Mouse (Mus musculus): ENCODE data around the gene Adcy2. TPM values are rescaled to one million over a fixed set of nuclear protein-coding genes. Genes with fewer than 3 reads are reported as not detected.

Adcy2 gene
- total and polyA plus RNA-seq, 3 experiments: not detected

GRCm38 (mm10) chr13:68848265-68848664, 151.1 kb downstream of the Adcy2 start:
- H3K36me3 ChIP-seq (ENCODE audit: control insufficient read depth in 1 of 2, insufficient read depth in 2 of 2, low read length in 2 of 2): no peaks in the 10 kb centered on the region
- no peaks in the 10 kb centered on the region for H3K9me3 ChIP-seq (replicated peaks; ENCODE audit: insufficient read depth, low read length)
- H3K79me2 ChIP-seq (ENCODE audit: control insufficient read depth, insufficient read depth, low read length, poor library complexity): no peaks in the 10 kb centered on the region
- TF ChIP-seq NELFE (IDR thresholded peaks at IDR 0.05; ENCODE audit: low read depth, low read length) (no peak), ZC3H11A (IDR thresholded peaks at IDR 0.05; ENCODE audit: low read depth, low read length) (no peak), GATA1 (IDR thresholded peaks at IDR 0.05; ENCODE audit: low read depth, low read length) (no peak), ELF1 (IDR thresholded peaks at IDR 0.05; ENCODE audit: low read depth, low read length) (no peak), NRF1 (IDR thresholded peaks at IDR 0.05; ENCODE audit: insufficient read depth, low read depth, low read length, poor library complexity, severe bottlenecking) (no peak), MYC (IDR thresholded peaks at IDR 0.05; ENCODE audit: low read depth, low read length) (no peak), ZMIZ1 (IDR thresholded peaks at IDR 0.05; ENCODE audit: low read depth, low read length) (no peak), EP300 (IDR thresholded peaks at IDR 0.05; ENCODE audit: low read depth in 1 of 2, low read length in 2 of 2) (no peak)
- H3K27ac ChIP-seq (ENCODE audit: control insufficient read depth, low read depth, low read length): no peak overlapping the region
- H3K4me1 ChIP-seq (ENCODE audit: control insufficient read depth in 1 of 2, insufficient read depth in 2 of 2, low read length in 2 of 2): no peaks in the 10 kb centered on the region
- no peak overlapping the region for H3K9ac ChIP-seq (ENCODE audit: control insufficient read depth, low read depth, low read length, poor library complexity, severe bottlenecking)
- no peak overlapping the region for H3K4me3 ChIP-seq (ENCODE audit: control insufficient read depth in 1 of 2, insufficient read depth in 1 of 2, low read depth in 2 of 2, low read length in 2 of 2)
- no peak for DNase-seq (ENCODE audit: low read depth, low spot score)
- no peaks in the 10 kb centered on the region for H3K27me3 ChIP-seq (ENCODE audit: control insufficient read depth in 1 of 2, insufficient read depth in 2 of 2, low read length in 2 of 2)

- Histone ChIP-seq H3K9ac (ENCODE audit: control insufficient read depth, low read depth, low read length, poor library complexity, severe bottlenecking) (no peak overlapping the region), H3K4me1 (ENCODE audit: control insufficient read depth in 1 of 2, insufficient read depth in 2 of 2, low read length in 2 of 2) (no peaks in the 10 kb centered on the region), H3K9me3 (replicated peaks; ENCODE audit: insufficient read depth, low read length) (no peaks in the 10 kb centered on the region), H3K27ac (ENCODE audit: control insufficient read depth, low read depth, low read length) (no peak overlapping the region), H3K4me3 (ENCODE audit: control insufficient read depth in 1 of 2, insufficient read depth in 1 of 2, low read depth in 2 of 2, low read length in 2 of 2) (no peak overlapping the region), H3K27me3 (ENCODE audit: control insufficient read depth in 1 of 2, insufficient read depth in 2 of 2, low read length in 2 of 2) (no peaks in the 10 kb centered on the region), H3K79me2 (ENCODE audit: control insufficient read depth, insufficient read depth, low read length, poor library complexity) (no peaks in the 10 kb centered on the region), H3K36me3 (ENCODE audit: control insufficient read depth in 1 of 2, insufficient read depth in 2 of 2, low read length in 2 of 2) (no peaks in the 10 kb centered on the region)
- TF ChIP-seq MXI1 (IDR thresholded peaks at IDR 0.05; ENCODE audit: low read depth, low read length): no peak
- TF ChIP-seq ZC3H11A (IDR thresholded peaks at IDR 0.05; ENCODE audit: low read depth, low read length): no peak
- no peak for TF ChIP-seq CHD1 (IDR thresholded peaks at IDR 0.05; ENCODE audit: low read depth, low read length)
- TF ChIP-seq NELFE (IDR thresholded peaks at IDR 0.05; ENCODE audit: low read depth, low read length): no peak
- DNase-seq (ENCODE audit: low read depth, low spot score): no peak
These were observed 159.8 kb downstream of the Adcy2 start for GRCm38 (mm10) chr13:68839517-68839916.

GRCm38 (mm10) chr13:68836183-68836582, 163.2 kb downstream of the Adcy2 start:
- Histone ChIP-seq H3K9me3 (replicated peaks; ENCODE audit: insufficient read depth, low read length) (no peaks in the 10 kb centered on the region), H3K4me1 (ENCODE audit: control insufficient read depth in 1 of 2, insufficient read depth in 2 of 2, low read length in 2 of 2) (no peaks in the 10 kb centered on the region), H3K9ac (ENCODE audit: control insufficient read depth, low read depth, low read length, poor library complexity, severe bottlenecking) (no peak overlapping the region), H3K27me3 (ENCODE audit: control insufficient read depth in 1 of 2, insufficient read depth in 2 of 2, low read length in 2 of 2) (no peaks in the 10 kb centered on the region), H3K36me3 (ENCODE audit: control insufficient read depth in 1 of 2, insufficient read depth in 2 of 2, low read length in 2 of 2) (no peaks in the 10 kb centered on the region), H3K79me2 (ENCODE audit: control insufficient read depth, insufficient read depth, low read length, poor library complexity) (no peaks in the 10 kb centered on the region), H3K27ac (ENCODE audit: control insufficient read depth, low read depth, low read length) (no peak overlapping the region), H3K4me3 (ENCODE audit: control insufficient read depth in 1 of 2, insufficient read depth in 1 of 2, low read depth in 2 of 2, low read length in 2 of 2) (no peak overlapping the region)
- TF ChIP-seq SMC3 (IDR thresholded peaks at IDR 0.05; ENCODE audit: low read depth, low read length): no peak
- TF ChIP-seq RCOR1 (IDR thresholded peaks at IDR 0.05; ENCODE audit: low read depth, low read length): no peak
- no peak for TF ChIP-seq NELFE (IDR thresholded peaks at IDR 0.05; ENCODE audit: low read depth, low read length)
- no peak for TF ChIP-seq USF1 (IDR thresholded peaks at IDR 0.05; ENCODE audit: low read depth, low read length)
- no peak for TF ChIP-seq TBP (IDR thresholded peaks at IDR 0.05; ENCODE audit: low read depth, low read length)
- TF ChIP-seq MYC (IDR thresholded peaks at IDR 0.05; ENCODE audit: low read depth, low read length): no peak
- TF ChIP-seq E2F4 (IDR thresholded peaks at IDR 0.05; ENCODE audit: borderline replicate concordance, low read depth, low read length): no peak
- no peak for TF ChIP-seq ZNF384 (IDR thresholded peaks at IDR 0.05; ENCODE audit: low read depth, low read length)
- TF ChIP-seq MEF2A (IDR thresholded peaks at IDR 0.05; ENCODE audit: extremely low read depth, insufficient replicate concordance, low read depth, low read length, poor library complexity, severe bottlenecking): no peak
- no peak for TF ChIP-seq MAZ (IDR thresholded peaks at IDR 0.05; ENCODE audit: low read depth, low read length)
- no peak for TF ChIP-seq GATA1 (IDR thresholded peaks at IDR 0.05; ENCODE audit: low read depth, low read length)
- no peak for TF ChIP-seq TAL1 (IDR thresholded peaks at IDR 0.05; ENCODE audit: low read length)
- TF ChIP-seq NRF1 (IDR thresholded peaks at IDR 0.05; ENCODE audit: insufficient read depth, low read depth, low read length, poor library complexity, severe bottlenecking): no peak
- no peak for TF ChIP-seq MXI1 (IDR thresholded peaks at IDR 0.05; ENCODE audit: low read depth, low read length)
- TF ChIP-seq ZC3H11A (IDR thresholded peaks at IDR 0.05; ENCODE audit: low read depth, low read length): no peak
- TF ChIP-seq ZMIZ1 (IDR thresholded peaks at IDR 0.05; ENCODE audit: low read depth, low read length): no peak
- DNase-seq (ENCODE audit: low read depth, low spot score): no peak

Measured in MEL (cell line).